Mouse (Mus musculus) C2C12 (cell line): ENCODE measurements around the gene Dlx5.

ENCODE experiments used
- CEBPB ChIP-seq: IDR thresholded peaks from one replicate; pipeline ENCODE4 v1.6.1; 2011; ENCODE audit warnings: low read depth, mild to moderate bottlenecking, control low read depth, moderate library complexity
- CTCF ChIP-seq: IDR thresholded peaks from one replicate; pipeline ENCODE4 v1.5.1; 2011; ENCODE audit not compliant: control insufficient read depth, insufficient read depth, insufficient read length
- MYOG ChIP-seq: IDR thresholded peaks from one replicate; pipeline ENCODE4 v1.6.1; 2011; ENCODE audit not compliant: control insufficient read depth, insufficient read length; ENCODE audit errors: extremely low read depth

- TF ChIP-seq CTCF (no peak), MYOG (no peak), CEBPB (no peak)
Measured at GRCm38 (mm10) chr6:6862611-6863010, 19.3 kb downstream of the Dlx5 start.
